8 mouse cellular contexts compared by ENCODE assay signal in genomic region chr3:138442612-138443464, GRCm38 (mm10). TPM values are rescaled to one million over a fixed set of nuclear protein-coding genes. Genes with fewer than 3 reads are reported as not detected.
A peak's percentile ranks its signal among the peaks of the same experiment; 100 is the strongest.
DNase-seq lines count a peak whose midpoint lies in the region; ATAC-seq and TF ChIP-seq lines count a peak whose summit lies in the region.

Gene Adh5 (plus strand): TSS chr3:138443093.

- peaks cover 28% of the 10 kb centered on the region for H3K36me3 ChIP-seq in ES-Bruce4 (ENCODE audit: control insufficient read depth, insufficient read depth, low read length, poor library complexity, severe bottlenecking)
- peaks cover 28% of the 10 kb centered on the region for H3K36me3 ChIP-seq in forebrain, embryonic 14.5 days (ENCODE audit: control insufficient read depth, insufficient read depth, low read length)
- peaks cover 16% of the 10 kb centered on the region for H3K36me3 ChIP-seq in neural tube, embryonic 15.5 days

- H3K27me3 ChIP-seq in ES-Bruce4 (ENCODE audit: control insufficient read depth, insufficient read depth, low read length, poor library complexity, severe bottlenecking), result no peaks in the 10 kb centered on the region
- no peaks in the 10 kb centered on the region for H3K27me3 ChIP-seq in forebrain, embryonic 14.5 days (replicated peaks; ENCODE audit: control insufficient read depth, insufficient read depth, low read length)
- H3K27me3 ChIP-seq in neural tube, embryonic 15.5 days (replicated peaks), result no peaks in the 10 kb centered on the region

- H3K9me3 ChIP-seq in ES-Bruce4 (replicated peaks; ENCODE audit: control insufficient read depth, insufficient read depth, low read length, poor library complexity, severe bottlenecking), result no peaks in the 10 kb centered on the region; the same call in 1 of the 2 replicates
- H3K9me3 ChIP-seq in forebrain, embryonic 14.5 days (replicated peaks; ENCODE audit: control insufficient read depth, low read length), result no peaks in the 10 kb centered on the region
- no peaks in the 10 kb centered on the region for H3K9me3 ChIP-seq in neural tube, embryonic 15.5 days (replicated peaks)

- TF ChIP-seq CTCF in ES-Bruce4 (IDR thresholded peaks at IDR 0.05; ENCODE audit: low read depth, low read length), result no peak

- intact Hi-C loops in heart, postnatal 14 days (cut with DNase I), result loop anchor here (5.0 to 10.0 kb wide), 2 partner anchors 84 to 462 kb away; partner anchors contain the start of gene Eif4e

- peak within 1 kb of the TSS; percentile 85 for H3K4me2 ChIP-seq in forebrain, embryonic 14.5 days (ENCODE audit: low read length)
- peak within 1 kb of the TSS; percentile 92 for H3K4me2 ChIP-seq in neural tube, embryonic 15.5 days

- H3K4me3 ChIP-seq in ES-Bruce4 (ENCODE audit: low read depth, low read length), result peak within 1 kb of the TSS; percentile 93
- H3K4me3 ChIP-seq in forebrain, embryonic 14.5 days (ENCODE audit: low read depth, low read length), result peak within 1 kb of the TSS; percentile 83
- H3K4me3 ChIP-seq in neural tube, embryonic 15.5 days (replicated peaks), result peak within 1 kb of the TSS; percentile 65

- H3K9ac ChIP-seq in ES-Bruce4 (ENCODE audit: low read depth, poor library complexity, severe bottlenecking), result peak within 1 kb of the TSS; percentile 79
- peak within 1 kb of the TSS; percentile 87 for H3K9ac ChIP-seq in forebrain, embryonic 14.5 days (ENCODE audit: low read length)
- peak within 1 kb of the TSS; percentile 71 for H3K9ac ChIP-seq in neural tube, embryonic 15.5 days (replicated peaks)

- ATAC-seq in cerebellum, adult (ENCODE audit: insufficient number of reproducible peaks, low FRiP score, low TSS enrichment), result peak; percentile 87
- peak; percentile 99 for ATAC-seq in forebrain, embryonic 14.5 days
- peak; percentile 99 for ATAC-seq in neural tube, embryonic 15.5 days (ENCODE audit: low FRiP score)

- peak within 1 kb of the TSS; percentile 49; the same call in 1 of the 2 replicates for H3K27ac ChIP-seq in ES-Bruce4 (ENCODE audit: insufficient read depth, low read length)
- H3K27ac ChIP-seq in forebrain, embryonic 14.5 days (ENCODE audit: low read depth, low read length), result peak within 1 kb of the TSS; percentile 77
- peak within 1 kb of the TSS; percentile 82 for H3K27ac ChIP-seq in neural tube, embryonic 15.5 days (replicated peaks)

- peak; percentile 44; the same call in 1 of the 2 replicates for TF ChIP-seq EP300 in ES-Bruce4 (IDR thresholded peaks at IDR 0.05; ENCODE audit: insufficient read depth, low read depth, low read length)

- WGBS in forebrain, embryonic 14.5 days, result under 1% methylated on average over 80 of the region's 86 CpGs
- under 1% methylated on average over 86 of the region's 86 CpGs for WGBS in neural tube, embryonic 15.5 days

- DNase-seq in forebrain, embryonic 14.5 days (ENCODE audit: low spot score), result peak; percentile 95
- DNase-seq in heart, postnatal 14 days, result peak; percentile 92 to 94
- DNase-seq in layer of hippocampus, adult 11-12 months (ENCODE audit: low spot score), result peak; percentile 89
- DNase-seq in lung, adult 18-20 months, result peak; percentile 92
- peak; percentile 93 for DNase-seq in testis, postnatal 14 days (ENCODE audit: low spot score)

- H3K4me1 ChIP-seq in ES-Bruce4 (ENCODE audit: control insufficient read depth, insufficient read depth, low read length), result no peaks in the 10 kb centered on the region
- H3K4me1 ChIP-seq in forebrain, embryonic 14.5 days (ENCODE audit: control insufficient read depth, insufficient read depth, low read length), result peaks cover 10% of the 10 kb centered on the region; the same call in 1 of the 2 replicates
- peaks cover 24% of the 10 kb centered on the region for H3K4me1 ChIP-seq in neural tube, embryonic 15.5 days

- TF ChIP-seq POLR2A in ES-Bruce4 (IDR thresholded peaks at IDR 0.05; ENCODE audit: insufficient read depth, low read length), result peak; percentile 64

RNA-seq across cellular contexts. Expression of gene Adh5, which starts in this region (rescaled TPM):
- polyA plus RNA-seq in ES-Bruce4 (2011; ENCODE audit: insufficient read depth, insufficient read length, low read depth, missing spikeins), result 242 and 250 TPM in 2 replicates
- polyA plus RNA-seq in forebrain, embryonic 14.5 days (2014; fragmentation: Nextera tagmentation; extraction: Ambion mirVana), result 295 and 320 TPM in 2 replicates
- 10 to 100 TPM; 92.8 to 94.1 TPM for total RNA-seq in heart, postnatal 14 days (2021)
- polyA plus RNA-seq in neural tube, embryonic 15.5 days (2015; fragmentation: Nextera tagmentation; extraction: Ambion mirVana), result 179 and 188 TPM in 2 replicates

Comparison
In these comparisons a context has a peak if more than half of its experiments do, and no peak if none do; other contexts are left out.
1. Peak in every context shown above with its lines: DNase-seq, ATAC-seq, H3K4me3 ChIP-seq and H3K27ac ChIP-seq.